Mouse (Mus musculus) MEL (cell line): ENCODE data around the gene Tirap.

Source experiments
- BHLHE40 ChIP-seq: IDR thresholded peaks from 2 replicates; pipeline ENCODE4 v1.6.1; 2012; ENCODE audit warnings: low read depth, mild to moderate bottlenecking, inconsistent platforms, low read length, improper control_type of control experiment, borderline replicate concordance
- CTCF ChIP-seq, 3 experiments: IDR thresholded peaks in 2 of 3; conservative IDR thresholded peaks in 1 of 3; 2 replicates each; pipeline ENCODE4 v1.5.1; 2011 to 2012; ENCODE audit warnings: low read length in 3 of 3, low read depth in 2 of 3, mild to moderate bottlenecking in 2 of 3, improper control_type of control experiment in 1 of 3, inconsistent platforms in 1 of 3, mixed read lengths in 1 of 3, moderate library complexity in 1 of 3; ENCODE audit not compliant: control insufficient read depth in 1 of 3, insufficient read depth in 1 of 3, poor library complexity in 1 of 3, severe bottlenecking in 1 of 3
- ELF1 ChIP-seq: IDR thresholded peaks from 2 replicates; pipeline ENCODE4 v1.6.1; 2014; ENCODE audit warnings: low read depth, mild to moderate bottlenecking, inconsistent platforms, low read length, improper control_type of control experiment, moderate library complexity
- JUND ChIP-seq: IDR thresholded peaks from 2 replicates; pipeline ENCODE4 v1.6.1; 2011; ENCODE audit warnings: low read depth, mild to moderate bottlenecking, improper control_type of control experiment, low read length
- KAT2A ChIP-seq: conservative IDR thresholded peaks from 2 replicates; pipeline ENCODE4 v1.6.1; 2012; ENCODE audit warnings: low read depth, low read length, improper control_type of control experiment, inconsistent platforms
- MAFK ChIP-seq: IDR thresholded peaks from 2 replicates; pipeline ENCODE4 v1.6.1; 2011; ENCODE audit warnings: low read depth, mild to moderate bottlenecking, low read length, improper control_type of control experiment, borderline replicate concordance
- POLR2A ChIP-seq, 2 experiments: IDR thresholded peaks; 2 replicates each; pipeline ENCODE4 v1.6.1; 2011 to 2012; ENCODE audit warnings: low read length in 2 of 2, mild to moderate bottlenecking in 2 of 2, control low read depth in 1 of 2, improper control_type of control experiment in 1 of 2, low read depth in 1 of 2, moderate library complexity in 1 of 2; ENCODE audit not compliant: control insufficient read depth in 1 of 2, insufficient read depth in 1 of 2, poor library complexity in 1 of 2
- RCOR1 ChIP-seq: IDR thresholded peaks from 2 replicates; pipeline ENCODE4 v1.6.1; 2012; ENCODE audit warnings: low read depth, mild to moderate bottlenecking, inconsistent platforms, low read length, improper control_type of control experiment
- TAL1 ChIP-seq: IDR thresholded peaks from 2 replicates; pipeline ENCODE4 v1.6.1; 2012; ENCODE audit warnings: mild to moderate bottlenecking, inconsistent platforms, low read length, moderate library complexity, mixed read lengths
- ZNF384 ChIP-seq: IDR thresholded peaks from 2 replicates; pipeline ENCODE4 v1.6.1; 2012; ENCODE audit warnings: low read depth, mild to moderate bottlenecking, inconsistent platforms, low read length, improper control_type of control experiment

DNA sequence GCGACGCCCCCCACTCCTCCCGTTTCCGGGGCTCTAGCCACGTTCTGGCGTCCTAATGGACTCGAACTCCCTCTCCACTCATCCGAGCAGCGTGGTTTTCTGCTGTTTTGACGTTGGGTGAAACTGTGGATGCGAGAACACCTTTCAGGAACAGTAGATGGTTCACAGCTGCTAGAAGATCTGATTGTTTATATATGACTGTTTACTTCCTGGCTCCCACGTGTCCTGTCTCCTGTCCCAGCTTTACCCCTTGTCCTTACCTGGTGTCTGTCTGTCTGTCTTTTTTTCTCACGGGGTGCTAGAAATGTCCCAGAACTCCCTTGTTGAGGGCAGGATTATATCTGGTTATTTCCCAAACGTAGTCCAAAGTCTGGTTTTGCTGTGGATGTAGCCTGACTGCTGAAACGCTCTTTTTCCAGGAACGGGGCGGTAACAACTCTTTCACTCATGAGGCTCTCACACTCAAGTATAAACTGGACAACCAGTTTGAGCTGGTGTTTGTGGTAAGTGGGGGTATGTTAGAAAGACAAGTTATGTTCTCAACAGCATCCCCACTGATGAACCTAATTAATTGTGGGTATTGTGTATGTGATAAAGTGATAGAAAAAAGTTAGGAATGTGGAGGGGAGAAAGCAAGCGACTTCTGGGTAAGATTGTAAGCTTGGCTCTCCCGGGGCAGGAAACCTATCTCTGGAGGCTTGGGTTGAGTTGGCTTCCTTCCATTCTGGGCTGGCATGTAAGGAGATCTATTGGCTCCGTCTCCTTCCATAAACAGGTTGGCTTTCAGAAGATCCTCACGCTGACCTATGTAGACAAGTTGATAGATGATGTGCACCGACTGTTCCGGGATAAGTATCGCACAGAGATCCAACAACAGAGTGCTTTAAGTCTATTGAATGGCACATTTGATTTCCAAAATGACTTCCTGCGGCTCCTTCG, 11.8 kb upstream of the Tirap start:
- TF ChIP-seq ELF1: no peak
- TF ChIP-seq ZNF384: no peak
- TF ChIP-seq POLR2A (IDR thresholded peaks at IDR 0.05; ENCODE audit: control insufficient read depth in 1 of 2, insufficient read depth in 1 of 2, low read depth in 1 of 2, low read length in 2 of 2, poor library complexity in 1 of 2): no peak
- no peak for TF ChIP-seq CTCF (IDR thresholded peaks at IDR 0.05 in 2 of 3, conservative IDR thresholded peaks at IDR 0.05 in 1 of 3; ENCODE audit: control insufficient read depth in 1 of 3, insufficient read depth in 1 of 3, low read depth in 2 of 3, low read length in 3 of 3, poor library complexity in 1 of 3, severe bottlenecking in 1 of 3)
- TF ChIP-seq RCOR1: no peak
- TF ChIP-seq KAT2A: no peak
- TF ChIP-seq MAFK: no peak
- TF ChIP-seq JUND: no peak
- no peak for TF ChIP-seq TAL1
- no peak for TF ChIP-seq BHLHE40
